Mouse (Mus musculus) midbrain, embryonic 15.5 days (tissue): ENCODE measurements around the gene Gpd1l. TPM values are rescaled to one million over a fixed set of nuclear protein-coding genes. Genes with fewer than 3 reads are reported as not detected.
A peak's percentile ranks its signal among the peaks of the same experiment; 100 is the strongest.
"Not testable (repeated sequence)": the region's sequence is repeated elsewhere in the genome, so short reads cannot be mapped to it uniquely, and the experiment has no call there.

Experiments used
- ATAC-seq: fragments of 200-750 bp; cut with Nextera tagmentation; replicated peaks from 2 replicates; pipeline ENCODE4 v1.8.0; 2017; ENCODE audit warnings: moderate TSS enrichment
- H3K27ac ChIP-seq: fragments of 300-500 bp; sonication (generic); 2 replicates; pipeline ENCODE4 v1.5.1; 2015; ENCODE audit warnings: mild to moderate bottlenecking, inconsistent platforms
- H3K27me3 ChIP-seq: fragments of 300-500 bp; sonication (generic); replicated peaks from 2 replicates; pipeline ENCODE4 v1.6.1; 2015; ENCODE audit warnings: inconsistent platforms
- H3K36me3 ChIP-seq: fragments of 300-500 bp; sonication (generic); replicated peaks from 2 replicates; pipeline ENCODE4 v1.6.1; 2015; ENCODE audit warnings: inconsistent platforms
- H3K4me1 ChIP-seq: fragments of 300-500 bp; sonication (generic); 2 replicates; pipeline ENCODE4 v1.6.1; 2015; ENCODE audit warnings: inconsistent platforms
- H3K4me2 ChIP-seq: fragments of 300-500 bp; sonication (generic); 2 replicates; pipeline ENCODE4 v1.6.1; 2015; ENCODE audit warnings: inconsistent platforms, mild to moderate bottlenecking, moderate library complexity
- H3K4me3 ChIP-seq: fragments of 300-500 bp; sonication (generic); 2 replicates; pipeline ENCODE4 v1.5.1; 2015; ENCODE audit warnings: mild to moderate bottlenecking, inconsistent platforms
- H3K9ac ChIP-seq: fragments of 300-500 bp; sonication (generic); 2 replicates; pipeline ENCODE4 v1.6.1; 2015; ENCODE audit warnings: mild to moderate bottlenecking, inconsistent platforms
- H3K9me3 ChIP-seq: fragments of 300-500 bp; sonication (generic); 2 replicates; pipeline ENCODE4 v1.6.1; 2016; ENCODE audit warnings: inconsistent platforms
- WGBS: fragments of 180-500 bp; shearing (Covaris S2); methylation state at CpG from one replicate; pipeline ENCODE4 v1.1.7; 2015; ENCODE audit warnings: mixed read lengths; 5-methylcytosine and 5-hydroxymethylcytosine counted together
- polyA plus RNA-seq: library from polyadenylated mRNA; unstranded; fragments of >200 nt; fragmentation: Nextera tagmentation; extraction: Ambion mirVana; gene quantifications from 2 replicates; pipeline ENCODE4 v1.2.1, GENCODE M21; 2015

Gpd1l gene
- polyA plus RNA-seq, result 30.8 and 30.9 TPM in 2 replicates

DNA sequence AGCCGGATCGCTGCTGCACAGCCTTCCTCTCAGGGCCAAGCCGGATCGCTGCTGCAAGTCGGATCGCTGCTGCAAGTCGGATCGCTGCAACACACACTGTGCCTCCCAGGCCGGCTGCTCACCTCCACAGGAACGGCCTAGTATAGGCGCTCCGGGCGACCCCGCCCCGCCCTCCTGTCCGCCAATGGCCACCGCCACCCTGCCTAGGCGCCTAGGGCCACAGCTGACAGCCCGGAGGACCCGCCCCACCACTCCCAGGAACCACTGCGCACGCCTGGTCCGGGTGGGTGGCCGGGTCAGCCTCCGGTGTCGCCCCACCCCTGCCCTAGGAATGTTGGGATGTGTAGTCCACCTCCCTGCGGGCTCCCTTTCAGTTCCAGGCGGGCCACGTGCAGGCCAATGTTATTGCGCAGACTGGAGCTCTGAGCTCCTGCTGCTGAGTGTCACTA is at the start of gene Gpd1l:
Gene Gpd1l (minus strand): TSS at position 265 of the 449 bp plus-strand sequence.
- under 1% methylated on average over 30 of the region's 30 CpGs for WGBS
- no peaks in the 10 kb centered on the region for H3K27me3 ChIP-seq
- H3K4me3 ChIP-seq, result peak within 1 kb of the TSS; percentile 90
- no peaks in the 10 kb centered on the region for H3K36me3 ChIP-seq
- peak within 1 kb of the TSS; percentile 80 for H3K9ac ChIP-seq
- peaks cover 21% of the 10 kb centered on the region for H3K4me1 ChIP-seq
- peak within 1 kb of the TSS; percentile 99 for H3K4me2 ChIP-seq
- H3K9me3 ChIP-seq, result no peaks in the 10 kb centered on the region
- H3K27ac ChIP-seq, result peak within 1 kb of the TSS; percentile 79
- ATAC-seq, result peak; percentile 97

GRCm38 (mm10) chr9:114982689-114983360 is 49.0 kb upstream of the Gpd1l start, which contains the start of gene Rps27rt:
Gene Rps27rt (minus strand): TSS chr9:114982739.
- H3K9me3 ChIP-seq, result no peaks in the 10 kb centered on the region
- H3K4me1 ChIP-seq, result peaks cover 10% of the 10 kb centered on the region
- 95% methylated on average over 16 of the region's 16 CpGs for WGBS
- no peak within 1 kb of the TSS for H3K4me3 ChIP-seq
- H3K27ac ChIP-seq, result no peak within 1 kb of the TSS
- H3K36me3 ChIP-seq, result no peaks in the 10 kb centered on the region
- H3K27me3 ChIP-seq, result 0 out of 2 replicates have a peak, but pooled peaks cover 3% of the 10 kb centered on the region
- H3K9ac ChIP-seq, result no peak within 1 kb of the TSS
- no peak within 1 kb of the TSS for H3K4me2 ChIP-seq
- no peak for ATAC-seq

DNA sequence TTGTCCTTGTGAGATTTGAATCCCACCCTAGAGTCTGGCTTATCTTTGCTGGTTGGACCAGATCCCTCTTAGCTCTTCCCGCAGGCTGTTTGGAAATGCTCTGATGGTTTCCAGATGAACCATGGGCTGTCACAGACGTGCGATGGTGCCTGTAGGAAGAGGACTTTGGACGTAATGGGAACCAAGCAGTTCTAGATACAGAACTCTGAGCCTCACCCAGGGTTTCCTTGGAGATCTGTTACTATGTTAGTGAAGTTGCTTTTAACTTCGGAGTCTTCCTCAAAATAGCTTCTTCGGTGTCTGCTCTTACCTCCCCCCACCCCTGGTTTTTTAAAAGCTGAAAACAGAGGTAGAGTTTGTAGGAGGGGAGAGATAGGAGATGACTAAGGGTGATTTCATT is 46.2 kb upstream of the Gpd1l start:
- 0 out of 2 replicates have a peak, but pooled peaks cover 3% of the 10 kb centered on the region for H3K27me3 ChIP-seq
- ATAC-seq, result no peak
- H3K9me3 ChIP-seq, result no peaks in the 10 kb centered on the region
- 71% methylated on average over 6 of the region's 6 CpGs for WGBS
- no peak overlapping the region for H3K9ac ChIP-seq
- H3K4me2 ChIP-seq, result peak overlapping the region; percentile 79; the same call in 1 of the 2 replicates
- no peak overlapping the region for H3K4me3 ChIP-seq
- peaks cover 15% of the 10 kb centered on the region for H3K4me1 ChIP-seq
- H3K27ac ChIP-seq, result no peak overlapping the region
- no peaks in the 10 kb centered on the region for H3K36me3 ChIP-seq

GRCm38 (mm10) chr9:114978281-114979111 is 44.7 kb upstream of the Gpd1l start, which contains the start of gene Osbpl10:
Gene Osbpl10 (plus strand): TSS chr9:114978569.
- Histone ChIP-seq H3K9ac (peak within 1 kb of the TSS; percentile 72), H3K9me3 (no peaks in the 10 kb centered on the region), H3K36me3 (no peaks in the 10 kb centered on the region), H3K27me3 (0 out of 2 replicates have a peak, but pooled peaks cover 3% of the 10 kb centered on the region), H3K27ac (peak within 1 kb of the TSS; percentile 86), H3K4me2 (peak within 1 kb of the TSS; percentile 79), H3K4me1 (peaks cover 15% of the 10 kb centered on the region), H3K4me3 (peak within 1 kb of the TSS; percentile 59)
- ATAC-seq, result peak; percentile 88
- WGBS, result under 1% methylated on average over 80 of the region's 86 CpGs

DNA sequence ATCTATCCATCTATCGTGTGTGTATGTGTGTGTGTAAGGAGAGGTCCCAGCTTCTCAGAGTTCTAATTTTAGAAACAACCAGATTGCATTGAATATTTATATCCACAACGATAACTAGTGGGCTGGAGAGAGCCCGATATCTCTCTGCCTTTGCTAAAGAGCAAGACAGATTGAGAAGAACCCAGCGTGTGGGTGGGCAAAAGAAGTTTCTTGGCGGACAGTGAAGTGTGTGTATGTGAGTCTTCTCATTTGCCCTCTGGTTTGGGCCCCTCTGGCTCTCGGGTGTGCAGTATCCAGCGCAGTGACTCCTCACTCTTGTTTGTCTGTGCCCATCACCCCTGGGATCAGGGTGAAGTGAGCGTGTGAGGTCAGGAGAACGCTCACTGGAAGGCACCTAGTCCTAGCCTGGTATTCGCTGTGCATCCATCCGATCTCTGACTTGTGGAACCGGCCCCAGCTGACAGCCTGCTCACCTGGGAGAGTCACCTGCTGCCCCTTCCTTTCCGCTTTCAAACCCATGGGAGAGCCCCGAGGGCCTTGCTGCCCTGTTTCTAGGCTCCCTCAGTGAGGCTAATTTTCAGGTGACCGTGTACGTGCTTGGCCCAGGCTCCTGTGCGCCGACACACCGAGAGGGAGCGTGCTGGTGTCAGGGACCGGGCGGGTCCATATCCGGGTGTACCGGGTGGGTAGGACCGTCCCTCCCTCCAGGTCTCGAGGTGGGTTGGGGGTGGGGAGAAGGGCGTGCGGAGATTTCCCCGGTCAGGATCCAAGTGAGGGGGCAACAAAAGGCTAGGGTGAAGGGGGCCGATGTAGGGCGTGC is 43.9 kb upstream of the Gpd1l start:
- peak; percentile 79 for ATAC-seq
- Histone ChIP-seq H3K27me3 (0 out of 2 replicates have a peak, but pooled peaks cover 3% of the 10 kb centered on the region), H3K4me2 (peak overlapping the region; percentile 79), H3K27ac (peak overlapping the region; percentile 86), H3K4me1 (peaks cover 15% of the 10 kb centered on the region), H3K36me3 (no peaks in the 10 kb centered on the region), H3K9ac (peak overlapping the region; percentile 72), H3K9me3 (no peaks in the 10 kb centered on the region), H3K4me3 (peak overlapping the region; percentile 59)
- 7% methylated on average over 31 of the region's 31 CpGs for WGBS

- H3K9me3 ChIP-seq, H3K27ac ChIP-seq, H3K4me1 ChIP-seq, H3K4me2 ChIP-seq, H3K36me3 ChIP-seq, H3K4me3 ChIP-seq, ATAC-seq, H3K27me3 ChIP-seq, H3K9ac ChIP-seq: not testable (repeated sequence)
- WGBS, result 86% methylated on average over 7 of the region's 7 CpGs
Observed at GRCm38 (mm10) chr9:114966286-114966685, 32.5 kb upstream of the Gpd1l start.

GRCm38 (mm10) chr9:114964093-114964492 is 30.3 kb upstream of the Gpd1l start:
- no peak for ATAC-seq
- no peak overlapping the region for H3K27ac ChIP-seq
- no peak overlapping the region for H3K4me2 ChIP-seq
- no peak overlapping the region for H3K9ac ChIP-seq
- WGBS, result 67% methylated on average over 3 of the region's 3 CpGs
- no peaks in the 10 kb centered on the region for H3K36me3 ChIP-seq
- no peaks in the 10 kb centered on the region for H3K27me3 ChIP-seq
- H3K4me3 ChIP-seq, result no peak overlapping the region
- H3K9me3 ChIP-seq, result no peaks in the 10 kb centered on the region
- H3K4me1 ChIP-seq, result no peaks in the 10 kb centered on the region

- Histone ChIP-seq H3K27me3 (no peaks in the 10 kb centered on the region), H3K9ac (no peak overlapping the region), H3K9me3 (no peaks in the 10 kb centered on the region), H3K27ac (no peak overlapping the region), H3K4me1 (no peaks in the 10 kb centered on the region), H3K36me3 (no peaks in the 10 kb centered on the region), H3K4me3 (no peak overlapping the region), H3K4me2 (no peak overlapping the region)
- no peak for ATAC-seq
- 88% methylated on average over 6 of the region's 6 CpGs for WGBS
Observed at GRCm38 (mm10) chr9:114960844-114961243, 27.1 kb upstream of the Gpd1l start.

GRCm38 (mm10) chr9:114960043-114960789 is 26.4 kb upstream of the Gpd1l start:
- Histone ChIP-seq H3K9me3 (no peaks in the 10 kb centered on the region), H3K9ac (no peak overlapping the region), H3K27ac (no peak overlapping the region), H3K36me3 (no peaks in the 10 kb centered on the region), H3K27me3 (no peaks in the 10 kb centered on the region), H3K4me2 (no peak overlapping the region), H3K4me3 (no peak overlapping the region), H3K4me1 (no peaks in the 10 kb centered on the region)
- ATAC-seq, result no peak
- WGBS, result 78% methylated on average over 4 of the region's 4 CpGs

DNA sequence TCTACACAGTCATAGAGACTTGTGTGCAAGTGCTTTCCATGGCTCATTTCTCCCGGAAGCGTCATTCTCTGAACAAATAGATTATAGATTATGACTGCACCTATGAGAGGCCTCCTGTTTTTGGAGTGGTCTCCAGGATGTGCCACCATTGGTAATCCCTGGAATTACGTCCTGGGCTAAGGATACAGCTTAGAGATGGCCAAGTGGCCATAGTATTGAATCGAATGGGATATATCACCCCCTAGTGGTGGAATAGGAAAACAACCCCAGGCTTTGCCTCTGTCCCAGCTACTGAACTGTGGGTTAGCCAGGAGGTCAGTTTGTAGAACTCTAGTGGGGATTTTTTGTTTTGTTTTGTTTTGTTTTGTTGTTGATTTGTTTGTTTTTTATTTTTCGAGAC is 23.2 kb upstream of the Gpd1l start:
- H3K27ac ChIP-seq, result no peak overlapping the region
- H3K4me1 ChIP-seq, result no peaks in the 10 kb centered on the region
- no peak overlapping the region for H3K4me3 ChIP-seq
- H3K9me3 ChIP-seq, result no peaks in the 10 kb centered on the region
- no peaks in the 10 kb centered on the region for H3K36me3 ChIP-seq
- H3K9ac ChIP-seq, result no peak overlapping the region
- H3K27me3 ChIP-seq, result no peaks in the 10 kb centered on the region
- no peak overlapping the region for H3K4me2 ChIP-seq
- ATAC-seq, result no peak
- 39% methylated on average over 5 of the region's 5 CpGs for WGBS

GRCm38 (mm10) chr9:114955340-114955739 is 21.6 kb upstream of the Gpd1l start:
- WGBS, result 92% methylated on average over 11 of the region's 11 CpGs
- no peaks in the 10 kb centered on the region for H3K27me3 ChIP-seq
- H3K4me2 ChIP-seq, result no peak overlapping the region
- no peaks in the 10 kb centered on the region for H3K9me3 ChIP-seq
- no peak for ATAC-seq
- no peak overlapping the region for H3K9ac ChIP-seq
- H3K27ac ChIP-seq, result no peak overlapping the region
- no peak overlapping the region for H3K4me3 ChIP-seq
- H3K4me1 ChIP-seq, result no peaks in the 10 kb centered on the region
- no peaks in the 10 kb centered on the region for H3K36me3 ChIP-seq
